Mouse (Mus musculus) heart, adult 11 months (tissue): ENCODE results near the gene Pgghg.

Experiments used
- DNase-seq: peaks from one replicate; pipeline ENCODE4 v3.0.0; 2022

Gene Pgghg

GRCm38 (mm10) chr7:140923070-140923775, 18.0 kb upstream of the Pgghg start:
- DNase-seq: no peak

GRCm38 (mm10) chr7:140927181-140927580, 14.0 kb upstream of the Pgghg start:
- no peak for DNase-seq

- no peak for DNase-seq
Measured at GRCm38 (mm10) chr7:140938436-140938835, 2.8 kb upstream of the Pgghg start.

GRCm38 (mm10) chr7:140938896-140939295, 2.3 kb upstream of the Pgghg start:
- no peak for DNase-seq

GRCm38 (mm10) chr7:140939669-140940171, 1.5 kb upstream of the Pgghg start:
- DNase-seq: peak; percentile 95

GRCm38 (mm10) chr7:140942341-140942740, 1.1 kb downstream of the Pgghg start:
- DNase-seq: peak; percentile 95

- DNase-seq: peak; percentile 94
Measured at GRCm38 (mm10) chr7:140942811-140943210, 1.6 kb downstream of the Pgghg start.

GRCm38 (mm10) chr7:140943356-140943755, 2.2 kb downstream of the Pgghg start:
- DNase-seq: peak; percentile 95

- peak; percentile 90 for DNase-seq
Measured at GRCm38 (mm10) chr7:140944236-140944635, 3.0 kb downstream of the Pgghg start.

GRCm38 (mm10) chr7:140945247-140945646, 4.1 kb downstream of the Pgghg start:
- DNase-seq: peak; percentile 86

- DNase-seq: peak; percentile 95
Measured at GRCm38 (mm10) chr7:140946311-140946710, 5.1 kb downstream of the Pgghg start.

GRCm38 (mm10) chr7:140946980-140947379, 5.8 kb downstream of the Pgghg start:
- DNase-seq: peak; percentile 98

GRCm38 (mm10) chr7:140948161-140948560, 7.0 kb downstream of the Pgghg start:
- DNase-seq: peak; percentile 95

GRCm38 (mm10) chr7:140949255-140949654, 8.1 kb downstream of the Pgghg start:
- DNase-seq: peak; percentile 89

- peak; percentile 93 for DNase-seq
Measured at GRCm38 (mm10) chr7:140949824-140950530, 8.8 kb downstream of the Pgghg start, which contains the start of gene Ifitm5. Ifitm5 (minus strand) TSS chr7:140950291.

GRCm38 (mm10) chr7:140951051-140951450, 9.9 kb downstream of the Pgghg start:
- peak; percentile 98 for DNase-seq

GRCm38 (mm10) chr7:140951765-140952164, 10.6 kb downstream of the Pgghg start:
- peak; percentile 89 for DNase-seq

GRCm38 (mm10) chr7:140952441-140952840, 11.2 kb downstream of the Pgghg start:
- DNase-seq: peak; percentile 92

GRCm38 (mm10) chr7:140953133-140953532, 11.9 kb downstream of the Pgghg start:
- peak; percentile 95 for DNase-seq

- peak; percentile 97 for DNase-seq
Measured at GRCm38 (mm10) chr7:140953800-140954732, 12.9 kb downstream of the Pgghg start.

- DNase-seq: peak; percentile 96
Measured at GRCm38 (mm10) chr7:140954733-140955071, 13.5 kb downstream of the Pgghg start.

- DNase-seq: no peak
Measured at GRCm38 (mm10) chr7:140955342-140955741, 14.2 kb downstream of the Pgghg start.
